Mouse (Mus musculus): ENCODE measurements around the gene Mybpc2. TPM values are rescaled to one million over a fixed set of nuclear protein-coding genes. Genes with fewer than 3 reads are reported as not detected.

Gene Mybpc2
- polyA plus RNA-seq, 1 experiment, result not detected

DNA sequence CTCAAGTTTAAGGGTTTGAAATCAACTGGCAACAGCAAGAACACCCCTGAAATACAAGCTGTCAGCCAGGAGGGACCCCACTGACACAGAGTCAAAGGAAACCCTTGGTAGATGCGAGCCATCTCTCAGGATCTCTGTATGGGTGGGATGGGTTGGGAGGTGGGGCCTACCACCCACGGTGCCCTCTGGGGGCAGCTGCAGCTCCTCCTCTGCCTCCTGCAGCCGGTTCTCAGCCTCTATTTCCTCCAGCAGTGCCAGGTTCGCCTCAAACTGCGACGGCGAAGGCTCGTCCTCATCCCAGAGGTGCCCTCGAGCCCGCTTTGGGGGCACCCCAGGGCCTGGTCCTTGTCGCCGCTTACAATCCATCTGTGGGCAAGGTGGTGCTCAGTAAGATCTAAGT is 18.6 kb upstream of the Mybpc2 start:
- no peak for TF ChIP-seq USF1 (IDR thresholded peaks at IDR 0.05; ENCODE audit: low read depth)
- TF ChIP-seq MYOD1 (IDR thresholded peaks at IDR 0.05; ENCODE audit: control insufficient read depth, insufficient read length, low read depth), result no peak
- no peak for TF ChIP-seq MYOG (IDR thresholded peaks at IDR 0.05; ENCODE audit: control insufficient read depth, extremely low read depth, insufficient read length)
- TF ChIP-seq FOSL1 (IDR thresholded peaks at IDR 0.05; ENCODE audit: insufficient read depth, low read length, poor library complexity, severe bottlenecking), result no peak
- no peak for TF ChIP-seq CTCF (IDR thresholded peaks at IDR 0.05; ENCODE audit: control insufficient read depth, insufficient read depth, insufficient read length)
- TF ChIP-seq CEBPB (IDR thresholded peaks at IDR 0.05; ENCODE audit: low read depth), result no peak
- TF ChIP-seq MAX (IDR thresholded peaks at IDR 0.05), result no peak
- H3K36me3 ChIP-seq (ENCODE audit: control insufficient read depth, insufficient read depth), result no peaks in the 10 kb centered on the region
- H3K79me2 ChIP-seq (ENCODE audit: control insufficient read depth, insufficient read depth), result peaks cover 22% of the 10 kb centered on the region
- H3ac ChIP-seq (ENCODE audit: control insufficient read depth, insufficient read length, low read depth), result no peak overlapping the region
- no peaks in the 10 kb centered on the region for H3K27me3 ChIP-seq (ENCODE audit: control insufficient read depth, insufficient read depth, insufficient read length)
- peaks cover 23% of the 10 kb centered on the region for H3K79me3 ChIP-seq (ENCODE audit: low read depth)
- no peak overlapping the region for H3K4me3 ChIP-seq (ENCODE audit: insufficient read depth, poor library complexity, severe bottlenecking)

DNA sequence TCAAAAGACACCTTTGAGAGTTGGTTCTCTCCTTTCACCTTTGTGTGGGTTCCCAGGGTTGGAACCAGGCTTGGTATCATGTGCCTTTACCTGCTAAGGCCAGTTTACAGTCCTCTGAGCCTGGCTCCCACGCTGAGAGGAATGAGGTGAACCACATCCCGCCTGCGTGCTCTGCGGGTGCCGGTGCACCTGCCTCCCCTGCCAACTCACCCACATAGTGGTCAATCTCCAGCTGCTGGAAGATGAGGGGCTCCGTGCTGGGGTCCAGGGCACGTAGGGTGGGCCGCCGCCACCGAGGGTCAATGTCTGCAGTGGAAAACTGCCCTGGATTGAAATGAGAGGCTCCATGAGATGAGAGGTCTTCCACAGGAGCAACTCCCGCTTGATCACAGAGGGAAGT is 18.1 kb upstream of the Mybpc2 start:
- no peak overlapping the region for H3ac ChIP-seq (ENCODE audit: control insufficient read depth, insufficient read length, low read depth)
- no peaks in the 10 kb centered on the region for H3K36me3 ChIP-seq (ENCODE audit: control insufficient read depth, insufficient read depth)
- peaks cover 17% of the 10 kb centered on the region for H3K79me2 ChIP-seq (ENCODE audit: control insufficient read depth, insufficient read depth)
- H3K79me3 ChIP-seq (ENCODE audit: low read depth), result peaks cover 18% of the 10 kb centered on the region
- no peak for TF ChIP-seq CTCF (IDR thresholded peaks at IDR 0.05; ENCODE audit: control insufficient read depth, insufficient read depth, insufficient read length)
- no peak for TF ChIP-seq FOSL1 (IDR thresholded peaks at IDR 0.05; ENCODE audit: insufficient read depth, low read length, poor library complexity, severe bottlenecking)
- no peak for TF ChIP-seq MYOD1 (IDR thresholded peaks at IDR 0.05; ENCODE audit: control insufficient read depth, insufficient read length, low read depth)
- TF ChIP-seq MYOG (IDR thresholded peaks at IDR 0.05; ENCODE audit: control insufficient read depth, extremely low read depth, insufficient read length), result no peak
- TF ChIP-seq USF1 (IDR thresholded peaks at IDR 0.05; ENCODE audit: low read depth), result no peak
- no peak for TF ChIP-seq MAX (IDR thresholded peaks at IDR 0.05)
- no peak for TF ChIP-seq CEBPB (IDR thresholded peaks at IDR 0.05; ENCODE audit: low read depth)
- H3K27me3 ChIP-seq (ENCODE audit: control insufficient read depth, insufficient read depth, insufficient read length), result no peaks in the 10 kb centered on the region
- H3K4me3 ChIP-seq (ENCODE audit: insufficient read depth, poor library complexity, severe bottlenecking), result no peak overlapping the region

GRCm38 (mm10) chr7:44538756-44539624 is 14.5 kb upstream of the Mybpc2 start:
- Histone ChIP-seq H3K27me3 (ENCODE audit: control insufficient read depth, insufficient read depth, insufficient read length) (no peaks in the 10 kb centered on the region), H3K36me3 (ENCODE audit: control insufficient read depth, insufficient read depth) (peaks cover 4% of the 10 kb centered on the region), H3ac (ENCODE audit: control insufficient read depth, insufficient read length, low read depth) (no peak overlapping the region), H3K79me3 (ENCODE audit: low read depth) (no peaks in the 10 kb centered on the region), H3K4me3 (ENCODE audit: insufficient read depth, poor library complexity, severe bottlenecking) (no peak overlapping the region), H3K79me2 (ENCODE audit: control insufficient read depth, insufficient read depth) (no peaks in the 10 kb centered on the region)
- TF ChIP-seq USF1 (IDR thresholded peaks at IDR 0.05; ENCODE audit: low read depth), result no peak
- no peak for TF ChIP-seq MYOD1 (IDR thresholded peaks at IDR 0.05; ENCODE audit: control insufficient read depth, insufficient read length, low read depth)
- no peak for TF ChIP-seq CTCF (IDR thresholded peaks at IDR 0.05; ENCODE audit: control insufficient read depth, insufficient read depth, insufficient read length)
- TF ChIP-seq MAX (IDR thresholded peaks at IDR 0.05), result no peak
- no peak for TF ChIP-seq CEBPB (IDR thresholded peaks at IDR 0.05; ENCODE audit: low read depth)
- TF ChIP-seq MYOG (IDR thresholded peaks at IDR 0.05; ENCODE audit: control insufficient read depth, extremely low read depth, insufficient read length), result no peak
- no peak for TF ChIP-seq FOSL1 (IDR thresholded peaks at IDR 0.05; ENCODE audit: insufficient read depth, low read length, poor library complexity, severe bottlenecking)

- H3K79me3 ChIP-seq (ENCODE audit: low read depth), result no peaks in the 10 kb centered on the region
- H3K36me3 ChIP-seq (ENCODE audit: control insufficient read depth, insufficient read depth), result peaks cover 4% of the 10 kb centered on the region
- H3K27me3 ChIP-seq (ENCODE audit: control insufficient read depth, insufficient read depth, insufficient read length), result no peaks in the 10 kb centered on the region
- no peak overlapping the region for H3K4me3 ChIP-seq (ENCODE audit: insufficient read depth, poor library complexity, severe bottlenecking)
- H3K79me2 ChIP-seq (ENCODE audit: control insufficient read depth, insufficient read depth), result no peaks in the 10 kb centered on the region
- no peak overlapping the region for H3ac ChIP-seq (ENCODE audit: control insufficient read depth, insufficient read length, low read depth)
- no peak for TF ChIP-seq FOSL1 (IDR thresholded peaks at IDR 0.05; ENCODE audit: insufficient read depth, low read length, poor library complexity, severe bottlenecking)
- TF ChIP-seq CEBPB (IDR thresholded peaks at IDR 0.05; ENCODE audit: low read depth), result no peak
- no peak for TF ChIP-seq MYOD1 (IDR thresholded peaks at IDR 0.05; ENCODE audit: control insufficient read depth, insufficient read length, low read depth)
- no peak for TF ChIP-seq MAX (IDR thresholded peaks at IDR 0.05)
- TF ChIP-seq MYOG (IDR thresholded peaks at IDR 0.05; ENCODE audit: control insufficient read depth, extremely low read depth, insufficient read length), result no peak
- TF ChIP-seq USF1 (IDR thresholded peaks at IDR 0.05; ENCODE audit: low read depth), result no peak
- no peak for TF ChIP-seq CTCF (IDR thresholded peaks at IDR 0.05; ENCODE audit: control insufficient read depth, insufficient read depth, insufficient read length)
Measured at GRCm38 (mm10) chr7:44537496-44537895, 13.0 kb upstream of the Mybpc2 start.

DNA sequence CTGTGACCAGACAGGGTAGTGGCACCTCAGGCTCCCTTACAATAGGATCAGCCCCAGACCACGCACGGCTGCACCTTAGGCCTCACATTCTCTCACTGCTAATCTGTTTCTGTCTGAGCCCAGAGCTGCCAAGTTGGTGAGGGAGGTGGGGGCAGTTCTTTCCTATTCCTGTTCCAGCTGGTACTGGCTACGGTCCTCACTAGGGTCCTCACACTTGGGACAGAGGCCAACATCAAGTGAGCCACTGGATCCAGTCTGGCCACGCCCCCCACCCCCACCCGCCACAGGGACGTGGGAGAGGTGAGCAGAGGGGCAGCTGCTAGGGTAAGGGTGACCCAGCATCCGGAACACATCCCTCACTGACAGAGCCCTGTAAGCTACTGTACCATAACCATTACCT is 12.6 kb upstream of the Mybpc2 start:
- no peaks in the 10 kb centered on the region for H3K27me3 ChIP-seq (ENCODE audit: control insufficient read depth, insufficient read depth, insufficient read length)
- H3ac ChIP-seq (ENCODE audit: control insufficient read depth, insufficient read length, low read depth), result no peak overlapping the region
- TF ChIP-seq CTCF (IDR thresholded peaks at IDR 0.05; ENCODE audit: control insufficient read depth, insufficient read depth, insufficient read length) (no peak), MAX (IDR thresholded peaks at IDR 0.05) (no peak), FOSL1 (IDR thresholded peaks at IDR 0.05; ENCODE audit: insufficient read depth, low read length, poor library complexity, severe bottlenecking) (no peak), MYOG (IDR thresholded peaks at IDR 0.05; ENCODE audit: control insufficient read depth, extremely low read depth, insufficient read length) (no peak), MYOD1 (IDR thresholded peaks at IDR 0.05; ENCODE audit: control insufficient read depth, insufficient read length, low read depth) (no peak), USF1 (IDR thresholded peaks at IDR 0.05; ENCODE audit: low read depth) (no peak), CEBPB (IDR thresholded peaks at IDR 0.05; ENCODE audit: low read depth) (no peak)
- peaks cover 4% of the 10 kb centered on the region for H3K36me3 ChIP-seq (ENCODE audit: control insufficient read depth, insufficient read depth)
- H3K79me3 ChIP-seq (ENCODE audit: low read depth), result no peaks in the 10 kb centered on the region
- H3K79me2 ChIP-seq (ENCODE audit: control insufficient read depth, insufficient read depth), result no peaks in the 10 kb centered on the region
- no peak overlapping the region for H3K4me3 ChIP-seq (ENCODE audit: insufficient read depth, poor library complexity, severe bottlenecking)
